In the genomic region with DNA sequence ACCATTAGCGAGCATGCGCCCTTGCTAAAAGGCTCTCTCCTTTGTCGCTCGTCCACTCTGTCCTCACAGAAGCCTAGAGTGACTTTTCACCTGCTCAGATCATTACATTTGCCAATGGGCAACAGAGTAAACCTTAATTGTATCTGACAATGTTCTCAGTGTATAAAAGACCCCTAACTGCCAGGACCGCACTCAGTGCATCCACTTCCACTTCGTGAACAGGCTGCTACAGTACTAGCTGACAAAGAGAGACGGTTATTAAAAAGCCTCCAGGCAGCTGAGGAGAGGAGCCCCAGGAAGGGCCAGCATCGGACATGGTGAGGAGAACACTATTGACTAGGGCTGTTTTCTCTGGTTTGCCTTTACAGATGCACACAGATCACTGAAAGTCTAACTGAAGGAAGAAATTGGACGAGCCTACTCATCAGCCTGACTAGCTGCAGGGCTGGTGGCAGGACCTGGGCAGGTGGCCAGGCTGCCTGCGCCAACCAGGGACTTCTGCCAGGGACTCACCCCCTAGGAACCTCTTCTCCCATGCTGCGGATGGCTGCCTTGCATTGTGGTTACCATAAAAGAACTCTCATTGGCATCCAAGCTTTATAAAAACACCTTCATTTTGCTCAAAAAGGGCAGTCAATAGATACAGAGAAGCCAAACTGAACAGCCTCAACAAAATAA, we compare ENCODE assay signal across 9 mouse cellular contexts. TPM values are rescaled to one million over a fixed set of nuclear protein-coding genes. Genes with fewer than 3 reads are reported as not detected.
A peak's percentile ranks its signal among the peaks of the same experiment; 100 is the strongest.
DNase-seq lines count a peak whose midpoint lies in the region; TF ChIP-seq lines count a peak whose summit lies in the region.
"Had no signal": no experiment of that assay in that cellular context is flagged by ENCODE, and none has a peak within 500 bp of the region (broad histone marks: within the 10 kb centered on the region; RNA-seq: fewer than 3 reads in every experiment).

No protein-coding gene starts in this region.

- TF ChIP-seq POLR2A in brain, embryonic 14.5 days (IDR thresholded peaks at IDR 0.05; ENCODE audit: borderline replicate concordance, extremely low read depth, insufficient read depth, insufficient read length, poor library complexity, severe bottlenecking) = no peak

- DNase-seq in kidney, adult 8-10 months = peak; percentile 60 to 78
- DNase-seq in kidney, postnatal 4 days = no peak
- DNase-seq in NIH3T3 (ENCODE audit: low read depth) = peak; percentile 52
- peak; percentile 79 for DNase-seq in brain, embryonic 14.5 days (ENCODE audit: low read depth)
- DNase-seq in layer of hippocampus, adult 9-10 months (ENCODE audit: low spot score) = peak; percentile 17
- DNase-seq in embryo, embryonic 9.5 days (ENCODE audit: extremely low spot score) = no peak
- DNase-seq in spleen, postnatal 10 days (ENCODE audit: low spot score in 2 of 2) = no peak
- DNase-seq: thymus, adult 2 months had no signal

- TF ChIP-seq CTCF in brain, embryonic 14.5 days (IDR thresholded peaks at IDR 0.05; ENCODE audit: borderline replicate concordance, extremely low read depth, insufficient read depth, insufficient read length) = no peak

RNA-seq across cellular contexts. Expression of a gene that starts 9.5 kb away (rescaled TPM):
- polyA plus RNA-seq in brain, embryonic 14.5 days (2012; rRNA removed) = not detected in 2 replicates
- polyA plus RNA-seq: erythroblast, embryonic 14.5 days had no signal

RNA-seq across cellular contexts. Expression of a gene that starts 18.2 kb away (rescaled TPM):
- 138 and 149 TPM in 2 replicates for polyA plus RNA-seq in brain, embryonic 14.5 days (2012; rRNA removed)

RNA-seq across cellular contexts. Expression of a gene that starts 52.6 kb away (rescaled TPM):
- 21.0 and 23.3 TPM in 2 replicates for polyA plus RNA-seq in brain, embryonic 14.5 days (2012; rRNA removed)

RNA-seq across cellular contexts. Expression of a gene that starts 52.6 kb away (rescaled TPM):
- 56.6 and 62.4 TPM in 2 replicates for polyA plus RNA-seq in brain, embryonic 14.5 days (2012; rRNA removed)

Comparison
In these comparisons a context has a peak if more than half of its experiments do, and no peak if none do; other contexts are left out.
1. DNase-seq: peak in kidney, adult 8-10 months (2 of 2), NIH3T3 (single experiment), brain, embryonic 14.5 days (single experiment) and layer of hippocampus, adult 9-10 months (single experiment); none in kidney, postnatal 4 days (0 of 2), embryo, embryonic 9.5 days (single experiment) and spleen, postnatal 10 days (0 of 2).